Mouse (Mus musculus) kidney, embryonic 14.5 days (tissue): Measurements from ENCODE around the gene 1700042G07Rik. TPM values are rescaled to one million over a fixed set of nuclear protein-coding genes. Genes with fewer than 3 reads are reported as not detected.

Experiments used
- ATAC-seq: fragments of 200-750 bp; cut with Nextera tagmentation; 2 replicates; pipeline ENCODE4 v1.8.0; 2017; ENCODE audit warnings: moderate number of reproducible peaks, mild to moderate bottlenecking, moderate TSS enrichment, moderate library complexity; ENCODE audit not compliant: low FRiP score, low TSS enrichment
- H3K27ac ChIP-seq: fragments of 300-500 bp; sonication (generic); 2 replicates; pipeline ENCODE4 v1.5.1; 2014; ENCODE audit warnings: low read depth, mild to moderate bottlenecking, low read length, moderate library complexity, mixed read lengths
- H3K27me3 ChIP-seq: fragments of 300-500 bp; sonication (generic); 2 replicates; pipeline ENCODE4 v1.6.1; 2014; ENCODE audit warnings: mild to moderate bottlenecking, low read length; ENCODE audit not compliant: control insufficient read depth, insufficient read depth
- H3K36me3 ChIP-seq: fragments of 300-500 bp; sonication (generic); 2 replicates; pipeline ENCODE4 v1.6.1; 2014; ENCODE audit warnings: low read length, mixed read lengths; ENCODE audit not compliant: control insufficient read depth, insufficient read depth
- H3K4me1 ChIP-seq: fragments of 300-500 bp; sonication (generic); 2 replicates; pipeline ENCODE4 v1.6.1; 2014; ENCODE audit warnings: low read length, mixed read lengths; ENCODE audit not compliant: control insufficient read depth, insufficient read depth
- H3K4me2 ChIP-seq: fragments of 300-500 bp; sonication (generic); replicated peaks from 2 replicates; pipeline ENCODE4 v1.6.1; 2014; ENCODE audit warnings: low read depth, mild to moderate bottlenecking, low read length
- H3K4me3 ChIP-seq: fragments of 300-500 bp; sonication (generic); 2 replicates; pipeline ENCODE4 v1.5.1; 2014; ENCODE audit warnings: mild to moderate bottlenecking, low read length
- H3K9ac ChIP-seq: fragments of 300-500 bp; sonication (generic); 2 replicates; pipeline ENCODE4 v1.6.1; 2014; ENCODE audit warnings: low read depth, mild to moderate bottlenecking, low read length, moderate library complexity
- H3K9me3 ChIP-seq: fragments of 300-500 bp; sonication (generic); 2 replicates; pipeline ENCODE4 v1.6.1; 2016; ENCODE audit warnings: low read length; ENCODE audit not compliant: control insufficient read depth
- WGBS: fragments of 180-500 bp; shearing (Covaris S2); extraction: QIAGEN DNeasy Blood & Tissue Kit; methylation state at CpG from one replicate; pipeline ENCODE4 v1.1.7; 2014; 5-methylcytosine and 5-hydroxymethylcytosine counted together
- polyA plus RNA-seq: library from polyadenylated mRNA; unstranded; fragments of >200 nt; fragmentation: Nextera tagmentation; extraction: Ambion mirVana; gene quantifications from 2 replicates; pipeline ENCODE4 v1.2.1, GENCODE M21; 2014

Gene 1700042G07Rik
- polyA plus RNA-seq, 1 experiment from 2014 or later = not detected

- Histone ChIP-seq H3K4me1 (peaks cover 6% of the 10 kb centered on the region; the same call in 1 of the 2 replicates), H3K36me3 (no peaks in the 10 kb centered on the region), H3K4me3 (peak overlapping the region; percentile 77), H3K9ac (peak overlapping the region; percentile 94), H3K9me3 (no peaks in the 10 kb centered on the region), H3K4me2 (peak overlapping the region; percentile 38), H3K27ac (no peak overlapping the region; the same call in 1 of the 2 replicates), H3K27me3 (no peaks in the 10 kb centered on the region)
- 3% methylated on average over 6 of the region's 6 CpGs for WGBS
- ATAC-seq = no peak
These were observed 49.6 kb downstream of the 1700042G07Rik start for GRCm38 (mm10) chr4:116222843-116223119.

Other genes starting within 250 kb of the 1700042G07Rik start
- gene Dmbx1, start 233.4 kb upstream of the 1700042G07Rik start, polyA plus RNA-seq = not detected in 2 replicates
- 5.2 and 8.7 TPM in 2 replicates for gene Faah, start 155.4 kb upstream of the 1700042G07Rik start, polyA plus RNA-seq
- 17.1 and 24.1 TPM in 2 replicates for gene Nsun4, start 119.5 kb upstream of the 1700042G07Rik start, polyA plus RNA-seq
- gene Uqcrh, start 98.3 kb upstream of the 1700042G07Rik start, polyA plus RNA-seq = 513 and 692 TPM in 2 replicates
- gene Lrrc41, start 98.1 kb upstream of the 1700042G07Rik start, polyA plus RNA-seq = 66.6 and 78.1 TPM in 2 replicates
- gene Rad54l, start 49.7 kb upstream of the 1700042G07Rik start, polyA plus RNA-seq = 26.6 and 40.7 TPM in 2 replicates
- 50.9 and 68.2 TPM in 2 replicates for gene Pomgnt1, start 49.5 kb upstream of the 1700042G07Rik start, polyA plus RNA-seq
- gene Lurap1, start 22.0 kb upstream of the 1700042G07Rik start, polyA plus RNA-seq = 2.2 and 3.2 TPM in 2 replicates
- gene Tspan1, start 5.8 kb upstream of the 1700042G07Rik start, polyA plus RNA-seq = 0.50 and 0.89 TPM in 2 replicates
- not detected in 2 replicates for gene Gm49337, start within 50 bp of the 1700042G07Rik start, polyA plus RNA-seq
- gene Pik3r3, start 48.2 kb downstream of the 1700042G07Rik start, polyA plus RNA-seq = 19.9 and 27.6 TPM in 2 replicates